Mouse (Mus musculus) adrenal gland, postnatal 25 days (tissue): ENCODE results near the gene Ppp1r14a. TPM values are rescaled to one million over a fixed set of nuclear protein-coding genes. Genes with fewer than 3 reads are reported as not detected.

ENCODE experiments used
- DNase-seq: peaks from one replicate; pipeline ENCODE4 v3.0.0; 2021; ENCODE audit warnings: mixed read lengths
- total RNA-seq: library from RNA; stranded (reverse); gene quantifications from 2 replicates; pipeline ENCODE4 v1.2.3, GENCODE M21; 2021

The Ppp1r14a gene
- total RNA-seq, 1 experiment from 2014 or later, result 6.7 TPM

DNA sequence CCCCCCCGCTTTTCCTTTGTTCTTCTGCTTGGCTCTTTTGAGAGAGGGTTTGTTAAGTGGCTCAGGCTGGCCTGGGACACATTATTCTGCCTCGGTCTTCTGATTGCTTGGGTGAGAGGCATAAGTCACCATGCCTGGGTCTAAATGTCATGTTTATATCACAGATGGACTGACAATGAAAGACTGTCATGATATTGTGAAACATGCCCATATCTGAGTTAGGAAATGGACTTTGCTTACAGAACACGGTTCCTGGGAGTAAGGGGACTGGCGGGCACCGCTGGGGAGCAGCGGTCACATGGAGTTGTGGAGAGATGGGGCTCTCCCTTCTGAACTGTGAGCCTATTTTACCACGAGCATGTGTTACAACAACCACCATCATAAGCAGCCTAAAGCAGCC, 45.0 kb downstream of the Ppp1r14a start:
- no peak for DNase-seq

DNA sequence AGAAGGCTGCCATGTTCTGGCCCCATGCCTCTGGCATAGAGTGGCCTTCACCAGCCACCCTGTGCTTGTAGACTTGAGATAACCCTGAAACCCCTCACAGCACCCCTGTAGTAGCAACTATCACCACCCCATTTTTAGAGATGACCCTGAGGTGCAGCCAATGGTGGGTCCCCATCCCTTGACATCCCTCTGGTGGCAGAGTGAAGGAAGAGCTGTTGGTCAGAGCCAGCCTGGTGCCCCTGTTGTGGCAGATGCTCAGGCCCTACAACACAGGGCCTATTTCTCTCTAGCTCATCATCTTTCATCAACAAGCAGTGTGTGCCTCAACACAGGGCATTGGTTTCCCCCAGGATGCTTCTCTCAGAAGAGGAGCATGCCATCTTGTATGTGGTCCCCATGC, 46.2 kb downstream of the Ppp1r14a start:
- DNase-seq, result no peak

DNA sequence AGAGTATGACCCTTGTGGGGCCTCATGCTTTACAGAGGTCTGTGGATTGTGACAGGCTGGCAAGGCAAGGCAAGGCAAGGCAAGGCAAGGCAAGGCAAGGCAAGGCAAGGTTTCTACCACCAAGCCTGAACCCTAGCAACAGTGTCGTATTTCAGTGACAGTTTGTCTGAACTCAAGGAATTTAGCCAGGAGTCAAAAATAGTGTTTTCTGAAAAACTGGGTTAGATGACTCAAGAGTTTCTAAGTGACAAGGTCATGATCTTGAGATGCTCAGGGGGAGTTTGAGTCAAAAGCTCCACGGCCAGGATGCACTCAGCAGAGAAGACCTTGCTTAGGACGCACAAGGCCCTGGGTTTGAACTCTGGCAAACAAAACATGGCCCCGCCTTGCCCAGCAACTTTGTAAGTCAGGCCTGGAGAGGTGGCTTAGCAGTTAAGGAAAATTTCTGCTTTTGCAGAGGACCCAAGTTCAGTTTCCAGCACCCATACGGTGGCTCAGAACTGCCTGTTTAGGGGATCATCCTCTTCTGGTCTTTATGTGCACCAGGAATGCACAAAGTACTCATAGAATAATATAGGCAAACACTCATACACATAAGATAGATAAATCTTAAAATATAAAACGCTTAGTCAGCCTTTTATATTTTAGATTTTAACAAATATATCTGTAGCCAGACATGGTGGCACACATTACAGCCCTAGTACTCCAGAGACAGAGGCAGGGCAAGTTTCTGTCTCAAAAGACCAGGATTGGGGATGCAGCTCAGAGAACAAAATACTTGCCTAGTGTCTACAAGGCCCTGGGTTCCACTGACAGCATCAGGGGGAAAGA, 46.9 kb downstream of the Ppp1r14a start:
- DNase-seq, result no peak

DNA sequence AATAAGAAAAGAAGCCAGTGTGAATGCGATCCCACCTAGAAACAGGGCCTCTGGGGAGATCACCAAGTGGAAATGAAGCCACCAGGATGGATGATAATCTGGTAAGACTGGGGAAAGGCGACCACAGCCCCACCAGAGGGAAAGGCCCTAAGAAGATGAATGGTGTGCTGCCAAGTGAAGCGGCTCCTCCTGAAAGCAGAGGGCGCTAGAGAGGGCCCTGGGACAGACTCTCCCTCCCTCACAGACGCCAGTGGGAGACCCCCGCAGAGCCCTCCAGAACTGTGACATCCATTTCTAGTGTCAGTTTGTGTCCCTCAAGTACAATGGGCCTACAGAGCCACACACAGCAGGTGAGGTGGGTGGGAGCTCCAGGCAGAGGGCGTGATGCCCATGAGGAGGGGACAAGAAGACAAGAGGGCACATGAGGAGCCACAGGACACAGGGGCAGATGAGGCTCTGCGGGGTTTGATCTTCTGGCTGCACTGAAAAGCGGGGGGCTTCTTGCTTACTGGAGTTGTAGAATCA, 47.7 kb downstream of the Ppp1r14a start:
- DNase-seq, result no peak

DNA sequence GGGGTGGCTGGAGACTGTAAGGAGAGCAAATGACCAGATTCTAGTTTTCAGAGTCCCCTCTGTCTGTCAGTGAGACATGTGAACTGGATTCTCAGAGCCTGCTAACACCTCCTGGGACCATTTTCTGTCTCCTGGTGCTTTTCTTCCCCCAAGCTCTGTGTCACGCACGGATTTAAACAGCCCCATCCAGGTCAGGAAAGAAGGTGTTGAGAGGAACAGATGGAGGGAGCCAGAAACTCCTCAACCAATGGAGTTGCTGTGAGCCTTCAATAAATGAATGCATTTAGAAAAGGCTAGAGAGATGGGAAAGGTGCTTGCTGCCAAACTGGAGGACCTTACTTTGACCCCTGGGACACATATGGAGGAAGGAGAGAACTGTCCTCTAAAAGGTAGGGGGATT, 48.7 kb downstream of the Ppp1r14a start:
- no peak for DNase-seq

DNA sequence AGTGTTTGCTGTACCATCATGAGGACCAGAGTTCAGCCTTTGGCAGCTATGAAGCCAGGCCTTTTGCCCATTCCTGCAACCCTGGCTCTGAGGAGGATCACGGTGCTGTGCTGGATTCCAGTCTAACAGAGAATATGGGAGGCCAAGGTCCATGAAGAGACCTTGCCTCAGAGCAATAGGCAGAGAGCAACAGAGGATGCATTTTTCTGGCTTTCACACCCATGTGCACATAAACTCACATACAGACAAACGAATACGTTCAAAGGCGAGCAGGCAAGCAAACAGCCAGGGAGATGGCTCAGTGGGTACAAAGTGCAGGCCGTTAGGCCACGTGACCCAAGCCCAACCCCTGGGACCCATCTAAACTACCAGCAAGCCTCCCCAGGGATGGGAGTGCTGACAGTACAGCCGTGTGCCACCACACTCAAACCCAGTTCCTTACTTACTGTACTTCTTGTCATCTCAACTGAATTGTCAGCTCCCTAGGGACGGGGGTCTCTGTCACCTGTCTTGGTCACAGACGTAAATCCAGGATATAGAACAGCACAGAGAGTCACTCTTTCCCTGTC, 49.3 kb downstream of the Ppp1r14a start:
- DNase-seq, result no peak

DNA sequence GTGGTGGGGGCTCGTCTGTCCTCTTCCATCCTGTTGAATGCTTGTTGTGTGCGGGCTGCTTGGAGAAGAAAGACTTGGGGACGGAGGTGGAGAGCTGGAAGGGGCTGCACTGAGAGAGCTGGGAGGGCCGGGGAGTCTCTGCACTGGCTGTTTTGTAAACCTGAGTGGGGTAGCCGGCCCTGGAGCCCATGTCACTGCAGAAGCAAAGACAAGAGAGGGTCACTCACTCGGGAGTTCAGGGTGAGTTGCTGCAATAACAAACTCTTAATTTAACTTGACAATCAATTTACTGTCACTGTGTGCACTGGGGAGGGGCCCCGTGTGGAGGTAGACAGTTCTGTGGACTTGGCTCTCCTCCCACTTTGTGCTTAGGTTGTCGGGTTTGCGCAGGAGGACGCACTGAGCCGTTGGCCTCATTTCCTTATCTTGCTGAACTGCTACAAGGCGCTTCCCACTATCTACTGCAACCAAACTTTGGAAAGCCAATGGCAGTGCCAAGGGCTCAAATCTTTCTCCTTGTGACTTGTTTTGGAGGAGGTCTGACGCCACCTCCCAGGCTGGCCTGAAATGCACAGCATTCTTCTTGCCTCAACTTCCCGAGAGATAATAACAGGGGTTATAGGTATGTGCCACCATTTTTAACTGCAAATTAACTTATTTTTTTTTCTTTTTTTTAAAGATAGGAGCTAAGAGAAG, 50.0 kb downstream of the Ppp1r14a start:
- DNase-seq, result no peak

DNA sequence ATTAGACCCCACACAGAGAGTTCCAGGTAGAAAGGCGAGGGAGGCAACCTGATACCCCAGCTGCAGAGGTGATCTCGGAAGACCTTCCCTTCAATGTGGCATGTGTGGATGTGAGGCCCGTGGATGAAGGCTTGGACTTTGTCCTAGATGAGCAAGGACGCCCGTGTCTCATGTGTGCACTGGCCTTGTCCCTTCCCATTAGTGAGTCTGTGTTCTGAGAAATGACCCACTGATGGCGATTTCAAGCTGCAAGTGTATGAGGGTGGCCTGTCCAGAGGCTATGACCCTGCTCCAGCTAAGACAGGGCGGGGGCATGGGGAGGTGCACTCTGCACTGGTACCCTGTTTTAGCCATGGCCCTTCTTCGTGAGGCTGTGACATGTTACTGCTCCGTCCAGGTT, 51.1 kb downstream of the Ppp1r14a start:
- DNase-seq, result no peak

DNA sequence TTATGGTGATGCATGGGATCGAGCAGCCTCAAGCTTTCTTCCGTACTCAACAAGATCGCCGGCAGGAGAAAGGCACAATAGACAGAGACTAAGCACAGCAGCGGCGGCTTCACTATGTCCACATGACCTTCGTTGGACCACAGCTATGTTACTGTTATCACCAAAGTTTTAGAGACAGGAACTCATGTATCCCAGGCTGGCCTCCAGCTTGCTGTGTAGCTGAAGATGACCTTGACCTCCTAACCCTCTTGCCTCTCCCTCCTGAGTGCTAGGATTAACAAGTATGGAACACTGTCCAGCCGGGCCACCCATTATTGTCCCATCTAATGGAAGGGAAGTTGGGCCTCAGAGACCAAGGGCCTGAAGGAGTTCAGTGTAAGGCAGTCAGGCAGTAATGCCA, 51.7 kb downstream of the Ppp1r14a start:
- no peak for DNase-seq

DNA sequence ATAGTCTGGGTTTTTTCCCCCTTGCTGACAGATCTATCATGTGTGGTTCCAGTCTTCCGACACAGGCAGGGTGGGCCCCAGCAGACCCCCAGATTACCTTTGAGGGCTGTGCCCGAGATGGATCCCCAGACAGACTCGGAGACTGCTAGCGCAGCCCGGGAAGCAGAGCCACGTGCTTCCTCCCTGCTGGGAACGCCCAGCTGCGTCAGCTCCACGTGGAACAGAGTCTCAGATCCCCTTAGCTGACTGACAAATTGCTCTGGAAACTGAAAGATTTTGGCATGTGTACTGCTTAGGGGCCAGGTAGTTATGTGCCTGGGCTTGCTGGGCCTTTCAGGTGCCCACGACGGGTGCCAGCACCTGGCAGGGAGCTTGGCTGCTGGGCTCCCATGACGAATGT, 52.6 kb downstream of the Ppp1r14a start:
- DNase-seq, result no peak

DNA sequence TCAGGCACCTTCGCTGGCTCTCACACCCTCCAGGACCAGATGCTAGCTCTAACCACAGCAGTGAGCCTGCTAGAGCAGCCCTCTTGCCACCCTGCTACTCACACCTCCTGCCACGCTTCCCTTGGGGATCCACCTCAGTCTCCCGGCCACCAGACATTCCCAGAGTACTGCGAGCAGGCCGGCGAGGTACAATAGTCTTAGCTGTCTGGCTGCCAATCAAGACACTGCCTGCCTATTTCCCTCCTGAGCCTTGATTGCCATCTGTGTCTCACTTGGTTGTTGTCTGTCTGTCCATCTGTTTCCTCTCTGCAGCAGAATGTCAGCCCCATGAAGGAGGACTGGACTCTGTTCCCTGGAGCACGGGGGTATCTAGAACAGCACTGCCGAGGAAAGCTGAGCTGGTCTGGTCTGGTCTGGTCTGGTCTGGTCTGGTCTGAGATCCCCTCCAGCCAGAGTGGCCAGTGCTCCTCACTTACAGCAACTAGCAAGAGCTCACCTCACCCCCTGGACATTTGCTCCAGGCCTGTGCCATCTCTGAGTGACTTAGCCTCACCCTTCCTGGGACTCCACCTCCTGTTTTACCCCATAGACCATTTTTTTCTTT, 53.5 kb downstream of the Ppp1r14a start:
- no peak for DNase-seq

Other genes with a start within 250 kb of the Ppp1r14a start
- 0.14 and 0.18 TPM in 2 replicates for gene Ryr1, start 164.1 kb upstream of the Ppp1r14a start, total RNA-seq
- gene Rasgrp4, start 154.5 kb upstream of the Ppp1r14a start, total RNA-seq, result 0.90 and 1.7 TPM in 2 replicates
- gene Fam98c, start 133.1 kb upstream of the Ppp1r14a start, total RNA-seq, result 14.4 and 15.7 TPM in 2 replicates
- gene Ggn, start 119.1 kb upstream of the Ppp1r14a start, total RNA-seq, result 1.3 and 1.4 TPM in 2 replicates
- gene Spred3, start 118.9 kb upstream of the Ppp1r14a start, total RNA-seq, result 7.4 and 11.0 TPM in 2 replicates
- 176 and 192 TPM in 2 replicates for gene Psmd8, start 108.6 kb upstream of the Ppp1r14a start, total RNA-seq
- 0.67 and 2.8 TPM in 2 replicates for gene Catsperg1, start 75.3 kb upstream of the Ppp1r14a start, total RNA-seq
- gene Kcnk6, start 56.8 kb upstream of the Ppp1r14a start, total RNA-seq, result 1.1 and 1.6 TPM in 2 replicates
- 43.6 and 49.3 TPM in 2 replicates for gene Yif1b, start 51.0 kb upstream of the Ppp1r14a start, total RNA-seq
- gene 2200002D01Rik, start 40.8 kb upstream of the Ppp1r14a start, total RNA-seq, result 0.86 and 2.0 TPM in 2 replicates
- 23.0 and 36.9 TPM in 2 replicates for gene Spint2, start 7.4 kb upstream of the Ppp1r14a start, total RNA-seq
- 0.95 and 1.6 TPM in 2 replicates for gene Dpf1, start 14.6 kb downstream of the Ppp1r14a start, total RNA-seq
- 36.3 and 36.6 TPM in 2 replicates for gene Sipa1l3, start 229.3 kb downstream of the Ppp1r14a start, total RNA-seq